Mouse (Mus musculus): Measurements from ENCODE around the gene Tmem222. TPM values are rescaled to one million over a fixed set of nuclear protein-coding genes. Genes with fewer than 3 reads are reported as not detected.

The Tmem222 gene
- polyA plus RNA-seq, 1 experiment: 66.9 TPM

DNA sequence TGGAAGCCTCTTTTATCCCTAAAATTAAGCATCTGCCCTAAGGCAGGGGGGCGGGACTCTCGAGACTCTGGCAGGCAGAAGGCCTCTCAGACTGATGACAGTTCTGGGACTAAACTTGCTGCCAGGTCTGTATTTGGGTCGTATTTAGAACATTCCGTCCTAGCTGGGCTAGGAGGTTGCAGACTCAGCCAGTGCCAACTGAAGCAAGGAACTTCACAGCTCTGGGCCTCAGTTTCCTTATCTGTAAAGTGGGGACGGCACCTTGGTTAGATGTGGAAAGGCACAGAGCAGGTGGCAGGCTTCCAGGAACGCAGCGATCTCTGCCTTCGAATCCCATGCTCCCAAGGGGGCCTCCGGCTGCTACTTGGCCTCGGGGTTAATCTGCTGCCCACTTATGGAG is 51.5 kb downstream of the Tmem222 start:
- Histone ChIP-seq H3K4me2 (ENCODE audit: low read depth) (no peak overlapping the region), H3K4me3 (no peak overlapping the region), H3K79me2 (ENCODE audit: control insufficient read depth, insufficient read depth) (no peaks in the 10 kb centered on the region), H3K27me3 (ENCODE audit: control insufficient read depth, insufficient read depth, insufficient read length) (peaks cover 24% of the 10 kb centered on the region), H3ac (ENCODE audit: control insufficient read depth, insufficient read length) (no peak overlapping the region), H3K36me3 (ENCODE audit: control insufficient read depth, insufficient read depth) (no peaks in the 10 kb centered on the region)
- TF ChIP-seq USF1 (IDR thresholded peaks at IDR 0.05; ENCODE audit: low read depth): no peak
- no peak for TF ChIP-seq TCF12 (IDR thresholded peaks at IDR 0.05; ENCODE audit: insufficient read depth, poor library complexity, severe bottlenecking)
- TF ChIP-seq MYOG (IDR thresholded peaks at IDR 0.05; ENCODE audit: control insufficient read depth in 1 of 3, insufficient read depth in 1 of 3, insufficient read length in 2 of 3, low read depth in 2 of 3): no peak
- TF ChIP-seq POLR2A (IDR thresholded peaks at IDR 0.05; ENCODE audit: insufficient read length, low read depth): no peak
- TF ChIP-seq SRF (IDR thresholded peaks at IDR 0.05; ENCODE audit: control insufficient read depth, insufficient read length, low read depth): no peak
- TF ChIP-seq REST (IDR thresholded peaks at IDR 0.05; ENCODE audit: insufficient read depth, insufficient read length): no peak
- TF ChIP-seq CEBPB (IDR thresholded peaks at IDR 0.05; ENCODE audit: insufficient read depth, poor library complexity, severe bottlenecking): no peak
- no peak for TF ChIP-seq E2F4 (IDR thresholded peaks at IDR 0.05; ENCODE audit: insufficient read depth)
- no peak for TF ChIP-seq MYOD1 (IDR thresholded peaks at IDR 0.05; ENCODE audit: control insufficient read depth in 1 of 3, insufficient read length in 2 of 3, low read depth in 2 of 3)
- TF ChIP-seq TCF3 (IDR thresholded peaks at IDR 0.05; ENCODE audit: insufficient read length, low read depth): no peak
- no peak for TF ChIP-seq POLR2AphosphoS2 (IDR thresholded peaks at IDR 0.05; ENCODE audit: insufficient read length, low read depth)
- TF ChIP-seq MAX (IDR thresholded peaks at IDR 0.05; ENCODE audit: low read depth): no peak

DNA sequence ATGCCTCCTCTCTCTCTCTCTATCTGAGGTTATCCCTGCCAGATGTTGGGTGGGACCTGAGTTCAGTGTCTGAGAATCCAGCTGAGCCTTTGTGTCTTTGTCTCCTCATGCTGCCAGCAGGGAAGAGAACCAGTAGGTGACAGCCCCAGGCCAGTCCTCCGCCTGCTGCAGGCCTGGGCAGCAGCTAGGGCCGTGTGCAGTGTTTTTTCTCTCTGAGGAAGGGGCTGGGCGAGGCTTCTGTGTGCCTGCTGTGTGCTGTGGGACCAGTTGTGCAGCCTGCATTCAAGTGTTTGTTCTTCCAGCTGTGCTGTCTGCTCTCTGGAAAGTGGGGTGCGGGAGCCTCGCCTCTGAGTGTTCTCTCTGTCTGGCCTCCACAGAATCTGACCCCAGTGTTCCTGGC is 53.7 kb downstream of the Tmem222 start:
- TF ChIP-seq MAX (IDR thresholded peaks at IDR 0.05; ENCODE audit: low read depth) (no peak), CEBPB (IDR thresholded peaks at IDR 0.05; ENCODE audit: insufficient read depth, poor library complexity, severe bottlenecking) (no peak), MYOG (IDR thresholded peaks at IDR 0.05; ENCODE audit: control insufficient read depth in 1 of 3, insufficient read depth in 1 of 3, insufficient read length in 2 of 3, low read depth in 2 of 3) (no peak), POLR2A (IDR thresholded peaks at IDR 0.05; ENCODE audit: insufficient read length, low read depth) (no peak), POLR2AphosphoS2 (IDR thresholded peaks at IDR 0.05; ENCODE audit: insufficient read length, low read depth) (no peak), TCF12 (IDR thresholded peaks at IDR 0.05; ENCODE audit: insufficient read depth, poor library complexity, severe bottlenecking) (no peak), REST (IDR thresholded peaks at IDR 0.05; ENCODE audit: insufficient read depth, insufficient read length) (no peak), MYOD1 (IDR thresholded peaks at IDR 0.05; ENCODE audit: control insufficient read depth in 1 of 3, insufficient read length in 2 of 3, low read depth in 2 of 3) (no peak), SRF (IDR thresholded peaks at IDR 0.05; ENCODE audit: control insufficient read depth, insufficient read length, low read depth) (no peak), E2F4 (IDR thresholded peaks at IDR 0.05; ENCODE audit: insufficient read depth) (no peak), TCF3 (IDR thresholded peaks at IDR 0.05; ENCODE audit: insufficient read length, low read depth) (no peak), USF1 (IDR thresholded peaks at IDR 0.05; ENCODE audit: low read depth) (no peak)

DNA sequence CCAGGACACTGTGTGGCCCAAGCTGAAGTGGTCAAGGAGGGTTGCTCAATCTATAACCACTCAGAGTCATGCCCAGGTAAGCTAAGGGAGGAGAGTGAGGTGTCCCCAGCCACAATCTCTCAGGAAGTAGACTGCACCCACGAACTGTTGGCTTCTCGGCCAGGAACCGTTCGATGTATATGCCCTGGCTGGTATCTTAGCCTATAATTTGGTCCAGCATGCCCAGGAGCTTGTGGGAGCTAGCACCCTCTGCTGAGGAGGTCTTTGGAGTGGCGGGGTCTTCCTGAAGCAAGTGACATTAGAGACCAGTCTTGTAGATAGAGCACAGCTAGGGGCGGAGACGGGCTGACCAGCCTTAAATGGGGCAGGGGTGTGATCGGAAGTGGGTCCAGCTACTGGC is 55.9 kb downstream of the Tmem222 start:
- H3K4me3 ChIP-seq: no peak overlapping the region
- TF ChIP-seq MYOD1 (IDR thresholded peaks at IDR 0.05; ENCODE audit: control insufficient read depth in 1 of 3, insufficient read length in 2 of 3, low read depth in 2 of 3): no peak
- TF ChIP-seq REST (IDR thresholded peaks at IDR 0.05; ENCODE audit: insufficient read depth, insufficient read length): no peak
- no peak for TF ChIP-seq TCF12 (IDR thresholded peaks at IDR 0.05; ENCODE audit: insufficient read depth, poor library complexity, severe bottlenecking)
- TF ChIP-seq POLR2AphosphoS2 (IDR thresholded peaks at IDR 0.05; ENCODE audit: insufficient read length, low read depth): no peak
- no peak for TF ChIP-seq CEBPB (IDR thresholded peaks at IDR 0.05; ENCODE audit: insufficient read depth, poor library complexity, severe bottlenecking)
- no peak for TF ChIP-seq E2F4 (IDR thresholded peaks at IDR 0.05; ENCODE audit: insufficient read depth)
- no peak for TF ChIP-seq SRF (IDR thresholded peaks at IDR 0.05; ENCODE audit: control insufficient read depth, insufficient read length, low read depth)
- H3K36me3 ChIP-seq (ENCODE audit: control insufficient read depth, insufficient read depth): no peaks in the 10 kb centered on the region
- H3K4me2 ChIP-seq (ENCODE audit: low read depth): no peak overlapping the region
- no peaks in the 10 kb centered on the region for H3K79me2 ChIP-seq (ENCODE audit: control insufficient read depth, insufficient read depth)
- no peak overlapping the region for H3ac ChIP-seq (ENCODE audit: control insufficient read depth, insufficient read length)
- peaks cover 39% of the 10 kb centered on the region for H3K27me3 ChIP-seq (ENCODE audit: control insufficient read depth, insufficient read depth, insufficient read length)

More for the DNA sequence above, 53.7 kb downstream of the Tmem222 start:
- Histone ChIP-seq H3K4me2 (ENCODE audit: low read depth) (no peak overlapping the region), H3K36me3 (ENCODE audit: control insufficient read depth, insufficient read depth) (no peaks in the 10 kb centered on the region), H3K27me3 (ENCODE audit: control insufficient read depth, insufficient read depth, insufficient read length) (peaks cover 39% of the 10 kb centered on the region), H3ac (ENCODE audit: control insufficient read depth, insufficient read length) (no peak overlapping the region), H3K4me3 (no peak overlapping the region), H3K79me2 (ENCODE audit: control insufficient read depth, insufficient read depth) (no peaks in the 10 kb centered on the region)

DNA sequence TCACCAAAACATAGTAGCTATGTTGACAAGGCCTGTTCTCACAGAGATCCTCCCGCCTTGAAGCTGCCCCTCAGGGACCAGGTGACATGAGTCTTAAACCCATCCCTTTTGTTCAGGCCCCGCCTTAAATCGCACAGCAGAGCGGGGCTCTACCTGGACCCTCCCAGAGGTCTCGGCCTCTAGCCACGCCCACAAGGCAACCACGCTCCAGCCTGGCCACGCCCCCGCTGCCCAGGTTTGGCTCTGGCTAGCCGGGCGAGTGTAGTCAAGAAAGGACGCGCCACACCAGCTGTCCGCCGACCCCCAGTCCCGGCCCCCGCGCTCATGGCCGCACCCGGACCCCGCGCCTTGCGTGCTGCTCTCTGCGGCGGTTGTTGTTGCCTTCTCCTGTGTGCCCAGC is 56.9 kb downstream of the Tmem222 start:
- no peaks in the 10 kb centered on the region for H3K79me2 ChIP-seq (ENCODE audit: control insufficient read depth, insufficient read depth)
- no peak overlapping the region for H3K4me3 ChIP-seq
- no peaks in the 10 kb centered on the region for H3K36me3 ChIP-seq (ENCODE audit: control insufficient read depth, insufficient read depth)
- H3K27me3 ChIP-seq (ENCODE audit: control insufficient read depth, insufficient read depth, insufficient read length): peaks cover 39% of the 10 kb centered on the region
- no peak overlapping the region for H3ac ChIP-seq (ENCODE audit: control insufficient read depth, insufficient read length)
- TF ChIP-seq MYOD1 (IDR thresholded peaks at IDR 0.05; ENCODE audit: control insufficient read depth in 1 of 3, insufficient read length in 2 of 3, low read depth in 2 of 3) (no peak), MAX (IDR thresholded peaks at IDR 0.05; ENCODE audit: low read depth) (no peak), MYOG (IDR thresholded peaks at IDR 0.05; ENCODE audit: control insufficient read depth in 1 of 3, insufficient read depth in 1 of 3, insufficient read length in 2 of 3, low read depth in 2 of 3) (no peak), REST (IDR thresholded peaks at IDR 0.05; ENCODE audit: insufficient read depth, insufficient read length) (no peak), CEBPB (IDR thresholded peaks at IDR 0.05; ENCODE audit: insufficient read depth, poor library complexity, severe bottlenecking) (no peak), POLR2AphosphoS2 (IDR thresholded peaks at IDR 0.05; ENCODE audit: insufficient read length, low read depth) (no peak)
- H3K4me2 ChIP-seq (ENCODE audit: low read depth): no peak overlapping the region

DNA sequence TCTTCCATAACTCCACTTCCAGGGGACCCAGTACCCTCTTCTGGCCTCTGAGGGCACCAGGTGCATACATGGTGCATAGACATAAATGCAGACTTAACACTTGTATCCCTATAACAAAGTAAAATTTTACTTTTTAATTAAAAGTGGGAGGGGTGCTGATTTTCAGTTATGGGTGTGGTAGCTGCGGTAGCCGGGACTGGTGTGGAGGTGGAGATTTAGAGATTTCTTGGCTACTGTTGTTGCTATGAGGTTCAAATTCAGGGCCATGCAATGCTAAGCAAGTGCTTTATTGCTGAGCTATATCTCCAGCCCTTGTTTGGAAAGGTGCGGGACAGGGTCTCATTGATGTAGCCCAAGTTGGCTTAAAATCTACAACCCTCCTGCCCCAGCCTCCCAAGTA is 58.8 kb downstream of the Tmem222 start:
- Histone ChIP-seq H3K4me3 (no peak overlapping the region), H3ac (ENCODE audit: control insufficient read depth, insufficient read length) (no peak overlapping the region), H3K36me3 (ENCODE audit: control insufficient read depth, insufficient read depth) (no peaks in the 10 kb centered on the region), H3K27me3 (ENCODE audit: control insufficient read depth, insufficient read depth, insufficient read length) (peaks cover 39% of the 10 kb centered on the region), H3K4me2 (ENCODE audit: low read depth) (no peak overlapping the region), H3K79me2 (ENCODE audit: control insufficient read depth, insufficient read depth) (no peaks in the 10 kb centered on the region)
- no peak for TF ChIP-seq POLR2AphosphoS2 (IDR thresholded peaks at IDR 0.05; ENCODE audit: insufficient read length, low read depth)
